Mouse (Mus musculus): ENCODE data around the gene Tex36. TPM values are rescaled to one million over a fixed set of nuclear protein-coding genes. Genes with fewer than 3 reads are reported as not detected.

Gene Tex36
- total RNA-seq, 2 experiments from 2014 or later, result not detected

DNA sequence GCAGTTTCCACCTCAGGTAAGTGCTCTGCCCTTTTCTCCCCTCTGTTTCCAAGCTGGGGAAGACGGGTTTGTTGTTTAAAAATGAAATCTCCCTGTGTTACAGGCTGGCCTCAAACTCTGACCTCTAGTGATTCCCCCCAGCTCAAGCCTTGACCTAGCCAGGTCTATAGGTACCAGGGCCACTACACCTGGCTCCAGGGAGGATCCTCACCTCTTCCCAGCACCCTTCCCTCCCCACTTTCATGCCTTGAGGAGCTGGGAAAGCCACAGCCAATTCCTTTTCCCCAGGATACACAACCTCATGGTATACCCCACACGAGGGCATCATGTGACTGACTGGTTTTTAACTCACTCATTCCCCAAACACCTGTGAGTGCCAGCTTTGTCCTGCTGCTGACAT lies 57.0 kb downstream of the Tex36 start:
- intact Hi-C loops (cut with DNase I), result no loop called here
- no peak for DNase-seq (ENCODE audit: low spot score in 2 of 2)

DNA sequence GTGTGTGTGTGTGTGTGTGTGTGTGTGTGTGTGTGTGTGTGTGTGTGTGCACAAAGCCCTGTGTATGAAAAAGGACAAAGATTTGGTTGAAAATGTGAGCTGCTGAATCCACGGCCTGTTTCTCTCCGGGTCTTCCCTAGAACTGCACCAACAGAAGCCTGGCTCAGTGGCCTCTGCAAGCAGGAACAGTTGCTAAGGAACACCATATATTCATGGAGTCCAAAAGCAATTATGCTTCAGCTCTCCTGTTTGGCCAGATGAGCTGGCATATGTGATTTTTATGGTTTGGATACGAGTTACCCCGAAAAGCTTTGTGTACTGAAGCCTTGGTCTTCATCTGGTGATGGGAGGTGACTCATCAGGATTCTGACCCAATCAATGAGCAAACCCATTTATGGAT lies 58.8 kb downstream of the Tex36 start:
- DNase-seq (ENCODE audit: low spot score in 2 of 2), result peak; percentile 19 to 78
- intact Hi-C loops (cut with DNase I), result no loop called here

DNA sequence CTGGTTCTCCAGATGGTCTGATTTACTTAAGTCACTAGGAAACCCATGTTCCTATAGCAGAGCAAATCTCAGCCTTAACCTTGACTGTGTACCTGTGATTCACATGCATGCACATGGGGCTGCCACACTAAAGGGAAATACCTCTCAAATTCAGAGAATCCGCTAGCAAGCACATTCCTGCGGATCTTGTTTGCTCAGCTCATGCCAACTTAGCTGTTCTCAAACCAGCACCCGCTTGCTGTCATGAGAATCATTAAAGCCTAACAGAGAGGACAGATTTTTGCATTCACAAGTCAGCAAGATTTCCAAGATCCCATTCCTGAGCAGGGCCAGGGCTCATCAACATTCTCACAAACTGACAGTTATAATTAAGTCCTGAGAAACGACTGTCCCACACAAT lies 64.6 kb downstream of the Tex36 start:
- intact Hi-C loops (cut with DNase I), result no loop called here
- no peak for DNase-seq (ENCODE audit: low spot score in 2 of 2)

Other genes starting within 250 kb of the Tex36 start
- 10 to 100 TPM; 21.7 to 26.5 TPM for gene Edrf1, start 35.4 kb upstream of the Tex36 start, total RNA-seq (2021)
- not detected for gene Mmp21, start 77.9 kb upstream of the Tex36 start, total RNA-seq (2021)
- gene Bccip, start 107.2 kb upstream of the Tex36 start, total RNA-seq (2021), result 10 to 100 TPM; 53.9 to 62.5 TPM
- 10 to 100 TPM; 21.3 to 21.7 TPM for gene Uros, start 107.9 kb upstream of the Tex36 start, total RNA-seq (2021)
- 1 to 10 TPM; 3.8 to 3.9 TPM for gene Fank1, start 174.7 kb upstream of the Tex36 start, total RNA-seq (2021)
- gene Dhx32, start 180.6 kb upstream of the Tex36 start, total RNA-seq (2021), result 10 to 100 TPM; 40.9 to 43.8 TPM